Mouse (Mus musculus) myocyte (in vitro differentiated cells): ENCODE results near the gene Klc4. TPM values are rescaled to one million over a fixed set of nuclear protein-coding genes. Genes with fewer than 3 reads are reported as not detected.
A peak's percentile ranks its signal among the peaks of the same experiment; 100 is the strongest.

ENCODE experiments used
- H3K27me3 ChIP-seq: one replicate; pipeline ENCODE4 v1.6.1; 2011; ENCODE audit not compliant: control insufficient read depth, insufficient read depth, insufficient read length
- H3K36me3 ChIP-seq: one replicate; pipeline ENCODE4 v1.6.1; 2011; ENCODE audit not compliant: control insufficient read depth, insufficient read depth
- H3K4me2 ChIP-seq: one replicate; pipeline ENCODE4 v1.6.1; 2011; ENCODE audit warnings: low read depth, control low read depth
- H3K4me3 ChIP-seq: one replicate; pipeline ENCODE4 v1.5.1; 2011; ENCODE audit warnings: mild to moderate bottlenecking, control low read depth, moderate library complexity
- H3K79me2 ChIP-seq: one replicate; pipeline ENCODE4 v1.6.1; 2011; ENCODE audit not compliant: control insufficient read depth, insufficient read depth
- H3ac ChIP-seq: one replicate; pipeline ENCODE4 v1.6.1; 2011; ENCODE audit not compliant: control insufficient read depth, insufficient read length
- CEBPB ChIP-seq: IDR thresholded peaks from 2 replicates; pipeline ENCODE4 v1.6.1; 2011; ENCODE audit warnings: mild to moderate bottlenecking, moderate library complexity; ENCODE audit not compliant: poor library complexity, insufficient read depth, severe bottlenecking
- E2F4 ChIP-seq: IDR thresholded peaks from one replicate; pipeline ENCODE4 v1.6.1; 2011; ENCODE audit warnings: mild to moderate bottlenecking, control low read depth, moderate library complexity; ENCODE audit not compliant: insufficient read depth
- MAX ChIP-seq: IDR thresholded peaks from one replicate; pipeline ENCODE4 v1.6.1; 2011; ENCODE audit warnings: low read depth, mild to moderate bottlenecking, control low read depth
- MYOD1 ChIP-seq, 3 experiments: IDR thresholded peaks; one replicate each; pipeline ENCODE4 v1.6.1; 2011; ENCODE audit warnings: control low read depth in 2 of 3, low read depth in 2 of 3, mild to moderate bottlenecking in 2 of 3, moderate library complexity in 1 of 3; ENCODE audit not compliant: insufficient read length in 2 of 3, control insufficient read depth in 1 of 3
- MYOG ChIP-seq, 3 experiments: IDR thresholded peaks; one replicate each; pipeline ENCODE4 v1.6.1; 2011; ENCODE audit warnings: control low read depth in 2 of 3, low read depth in 2 of 3, mild to moderate bottlenecking in 2 of 3; ENCODE audit not compliant: insufficient read length in 2 of 3, control insufficient read depth in 1 of 3, insufficient read depth in 1 of 3
- POLR2A ChIP-seq: IDR thresholded peaks from one replicate; pipeline ENCODE4 v1.6.1; 2011; ENCODE audit warnings: low read depth, mild to moderate bottlenecking, control low read depth, moderate library complexity; ENCODE audit not compliant: insufficient read length
- POLR2AphosphoS2 ChIP-seq: IDR thresholded peaks from one replicate; pipeline ENCODE4 v1.6.1; 2011; ENCODE audit warnings: low read depth, control low read depth; ENCODE audit not compliant: insufficient read length
- REST ChIP-seq: IDR thresholded peaks from one replicate; pipeline ENCODE4 v1.6.1; 2011; ENCODE audit warnings: mild to moderate bottlenecking, control low read depth, moderate library complexity; ENCODE audit not compliant: insufficient read depth, insufficient read length
- SRF ChIP-seq: IDR thresholded peaks from one replicate; pipeline ENCODE4 v1.6.1; 2011; ENCODE audit warnings: low read depth; ENCODE audit not compliant: control insufficient read depth, insufficient read length
- TCF12 ChIP-seq: IDR thresholded peaks from one replicate; pipeline ENCODE4 v1.6.1; 2011; ENCODE audit warnings: mild to moderate bottlenecking, control low read depth; ENCODE audit not compliant: poor library complexity, insufficient read depth, severe bottlenecking
- TCF3 ChIP-seq: IDR thresholded peaks from one replicate; pipeline ENCODE4 v1.6.1; 2011; ENCODE audit warnings: low read depth, control low read depth; ENCODE audit not compliant: insufficient read length
- USF1 ChIP-seq: IDR thresholded peaks from one replicate; pipeline ENCODE4 v1.6.1; 2011; ENCODE audit warnings: low read depth, mild to moderate bottlenecking, control low read depth, moderate library complexity
- polyA plus RNA-seq: library from polyadenylated mRNA; unstranded; fragments of >200 nt; fragmentation: generic; extraction: Trizol; gene quantifications from one replicate; pipeline ENCODE4 v1.2.1, GENCODE M21; 2012; ENCODE audit warnings: missing spikeins

The Klc4 gene
- polyA plus RNA-seq, 1 experiment, result 19.2 TPM

- Histone ChIP-seq H3K4me3 (peak overlapping the region; percentile 47), H3K36me3 (peaks cover 3% of the 10 kb centered on the region), H3ac (peak overlapping the region; percentile 75), H3K27me3 (no peaks in the 10 kb centered on the region), H3K4me2 (peak overlapping the region; percentile 75), H3K79me2 (peaks cover 5% of the 10 kb centered on the region)
- TF ChIP-seq MYOD1 (IDR thresholded peaks at IDR 0.05; ENCODE audit: control insufficient read depth in 1 of 3, insufficient read length in 2 of 3, low read depth in 2 of 3) (peak in 2 of 3 experiments; percentile 69 to 79), MYOG (IDR thresholded peaks at IDR 0.05; ENCODE audit: control insufficient read depth in 1 of 3, insufficient read depth in 1 of 3, insufficient read length in 2 of 3, low read depth in 2 of 3) (peak in 2 of 3 experiments; percentile 69 to 72), TCF12 (no peak)
Measured at GRCm38 (mm10) chr17:46629685-46630441, 16.0 kb downstream of the Klc4 start.

GRCm38 (mm10) chr17:46628791-46629684 lies 16.8 kb downstream of the Klc4 start, which contains the start of gene Ptk7:
Ptk7 (minus strand) TSS chr17:46629504.
- H3K36me3 ChIP-seq, result no peaks in the 10 kb centered on the region
- peak within 1 kb of the TSS; percentile 75 for H3ac ChIP-seq
- H3K27me3 ChIP-seq, result no peaks in the 10 kb centered on the region
- peak within 1 kb of the TSS; percentile 78 for H3K4me2 ChIP-seq
- TF ChIP-seq USF1, result no peak
- no peak for TF ChIP-seq MAX
- TF ChIP-seq TCF12, result no peak
- TF ChIP-seq POLR2AphosphoS2, result no peak
- TF ChIP-seq MYOG (IDR thresholded peaks at IDR 0.05; ENCODE audit: control insufficient read depth in 1 of 3, insufficient read depth in 1 of 3, insufficient read length in 2 of 3, low read depth in 2 of 3), result no peak
- no peak for TF ChIP-seq SRF
- no peak for TF ChIP-seq REST
- peak; percentile 59 for TF ChIP-seq POLR2A
- no peak for TF ChIP-seq CEBPB
- no peak for TF ChIP-seq E2F4
- TF ChIP-seq MYOD1 (IDR thresholded peaks at IDR 0.05; ENCODE audit: control insufficient read depth in 1 of 3, insufficient read length in 2 of 3, low read depth in 2 of 3), result peak in 1 of 3 experiments; percentile 23
- TF ChIP-seq TCF3, result no peak
- peak within 1 kb of the TSS; percentile 47 for H3K4me3 ChIP-seq
- peaks cover 5% of the 10 kb centered on the region for H3K79me2 ChIP-seq

- Histone ChIP-seq H3K4me2 (peak overlapping the region; percentile 78), H3ac (peak overlapping the region; percentile 75), H3K36me3 (no peaks in the 10 kb centered on the region), H3K27me3 (no peaks in the 10 kb centered on the region), H3K4me3 (peak overlapping the region; percentile 47), H3K79me2 (peaks cover 5% of the 10 kb centered on the region)
- TF ChIP-seq MYOG (IDR thresholded peaks at IDR 0.05; ENCODE audit: control insufficient read depth in 1 of 3, insufficient read depth in 1 of 3, insufficient read length in 2 of 3, low read depth in 2 of 3) (no peak), TCF3 (no peak), SRF (peak; percentile 21), USF1 (no peak), TCF12 (no peak), MAX (no peak)
Measured at GRCm38 (mm10) chr17:46628471-46628790, 17.4 kb downstream of the Klc4 start.

GRCm38 (mm10) chr17:46627409-46627808 lies 18.4 kb downstream of the Klc4 start:
- Histone ChIP-seq H3K36me3 (no peaks in the 10 kb centered on the region), H3K27me3 (no peaks in the 10 kb centered on the region), H3K79me2 (peaks cover 5% of the 10 kb centered on the region), H3K4me2 (peak overlapping the region; percentile 78), H3K4me3 (peak overlapping the region; percentile 47), H3ac (no peak overlapping the region)
- TF ChIP-seq REST (no peak), POLR2A (no peak), E2F4 (no peak), TCF3 (no peak), MYOD1 (IDR thresholded peaks at IDR 0.05; ENCODE audit: control insufficient read depth in 1 of 3, insufficient read length in 2 of 3, low read depth in 2 of 3) (no peak), MAX (no peak), SRF (no peak), POLR2AphosphoS2 (no peak), CEBPB (no peak), TCF12 (no peak), USF1 (no peak), MYOG (IDR thresholded peaks at IDR 0.05; ENCODE audit: control insufficient read depth in 1 of 3, insufficient read depth in 1 of 3, insufficient read length in 2 of 3, low read depth in 2 of 3) (no peak)

GRCm38 (mm10) chr17:46624598-46624997 lies 21.2 kb downstream of the Klc4 start:
- Histone ChIP-seq H3K36me3 (no peaks in the 10 kb centered on the region), H3K4me3 (no peak overlapping the region), H3ac (no peak overlapping the region), H3K79me2 (peaks cover 10% of the 10 kb centered on the region), H3K4me2 (no peak overlapping the region), H3K27me3 (no peaks in the 10 kb centered on the region)
- TF ChIP-seq MAX (no peak), TCF3 (no peak), SRF (no peak), E2F4 (no peak), POLR2A (no peak), USF1 (no peak), TCF12 (no peak), CEBPB (no peak), MYOD1 (IDR thresholded peaks at IDR 0.05; ENCODE audit: control insufficient read depth in 1 of 3, insufficient read length in 2 of 3, low read depth in 2 of 3) (no peak), REST (no peak)
